Mouse (Mus musculus) myocyte (in vitro differentiated cells): ENCODE data around the gene Zfp78.

Experiments
- MYOG ChIP-seq, 3 experiments: IDR thresholded peaks; one replicate each; pipeline ENCODE4 v1.6.1; 2011; ENCODE audit warnings: control low read depth in 2 of 3, low read depth in 2 of 3, mild to moderate bottlenecking in 2 of 3; ENCODE audit not compliant: insufficient read length in 2 of 3, control insufficient read depth in 1 of 3, insufficient read depth in 1 of 3
- POLR2AphosphoS2 ChIP-seq: IDR thresholded peaks from one replicate; pipeline ENCODE4 v1.6.1; 2011; ENCODE audit warnings: low read depth, control low read depth; ENCODE audit not compliant: insufficient read length
- USF1 ChIP-seq: IDR thresholded peaks from one replicate; pipeline ENCODE4 v1.6.1; 2011; ENCODE audit warnings: low read depth, mild to moderate bottlenecking, control low read depth, moderate library complexity

DNA sequence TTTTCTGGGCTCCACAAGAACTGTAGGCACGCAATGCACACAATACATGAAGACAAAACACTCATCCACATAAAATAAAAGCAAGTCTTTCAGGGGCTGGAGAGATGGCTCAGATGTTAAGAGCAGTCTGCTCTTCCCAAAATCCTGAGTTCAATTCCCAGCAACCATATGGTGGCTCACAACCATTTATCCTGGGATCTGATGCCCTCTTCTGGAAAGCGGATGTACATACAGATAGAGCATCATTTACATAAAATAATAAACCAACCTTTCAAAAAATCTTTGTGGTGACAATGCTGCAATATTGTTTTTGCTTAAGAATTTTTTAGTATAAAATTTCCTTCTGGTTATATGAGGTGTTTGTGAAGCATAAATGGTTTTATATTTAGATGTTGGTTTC is 18.4 kb downstream of the Zfp78 start:
- TF ChIP-seq POLR2AphosphoS2 (no peak), USF1 (no peak), MYOG (IDR thresholded peaks at IDR 0.05; ENCODE audit: control insufficient read depth in 1 of 3, insufficient read depth in 1 of 3, insufficient read length in 2 of 3, low read depth in 2 of 3) (no peak)
